Mouse (Mus musculus) myocyte (in vitro differentiated cells): Measurements from ENCODE around the gene Tex35.

Experiments
- MYOD1 ChIP-seq, 3 experiments: IDR thresholded peaks; one replicate each; pipeline ENCODE4 v1.6.1; 2011; ENCODE audit warnings: control low read depth in 2 of 3, low read depth in 2 of 3, mild to moderate bottlenecking in 2 of 3, moderate library complexity in 1 of 3; ENCODE audit not compliant: insufficient read length in 2 of 3, control insufficient read depth in 1 of 3
- POLR2A ChIP-seq: IDR thresholded peaks from one replicate; pipeline ENCODE4 v1.6.1; 2011; ENCODE audit warnings: low read depth, mild to moderate bottlenecking, control low read depth, moderate library complexity; ENCODE audit not compliant: insufficient read length
- TCF12 ChIP-seq: IDR thresholded peaks from one replicate; pipeline ENCODE4 v1.6.1; 2011; ENCODE audit warnings: mild to moderate bottlenecking, control low read depth; ENCODE audit not compliant: poor library complexity, insufficient read depth, severe bottlenecking

DNA sequence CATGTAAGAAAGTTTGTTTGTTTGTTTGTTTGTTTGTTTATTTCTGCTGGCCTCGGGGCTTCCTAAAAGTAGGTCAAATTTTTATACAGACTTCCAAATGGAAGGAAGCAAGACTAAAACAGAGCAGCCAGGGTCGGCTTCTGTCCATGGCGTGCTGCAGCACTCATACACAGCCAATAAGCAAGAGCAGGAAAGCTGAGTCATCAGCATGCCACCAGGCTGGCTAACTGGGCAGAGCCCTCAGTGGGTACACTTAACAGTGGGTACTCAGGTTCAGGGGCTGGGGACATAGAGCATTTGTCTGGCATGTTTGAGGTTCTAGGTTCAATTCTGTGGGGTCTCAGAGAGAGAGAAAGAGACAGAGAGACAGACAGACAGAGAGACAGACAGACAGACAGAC is 47.3 kb downstream of the Tex35 start:
- TF ChIP-seq TCF12 (no peak), POLR2A (no peak), MYOD1 (IDR thresholded peaks at IDR 0.05; ENCODE audit: control insufficient read depth in 1 of 3, insufficient read length in 2 of 3, low read depth in 2 of 3) (no peak)
